Mouse (Mus musculus) monocyte, adult 59 days (primary cell): ENCODE measurements around the gene Morn4. TPM values are rescaled to one million over a fixed set of nuclear protein-coding genes. Genes with fewer than 3 reads are reported as not detected.

Source experiments
- total RNA-seq, 2 experiments: library from RNA; stranded (reverse); gene quantifications; one replicate each; pipeline ENCODE4 v1.2.4; 2023

The Morn4 gene
- not detected for total RNA-seq

GRCm38 (mm10) chr19:42086166-42086565 lies at the start of gene Morn4:
Morn4 (minus strand) TSS chr19:42086357.

DNA sequence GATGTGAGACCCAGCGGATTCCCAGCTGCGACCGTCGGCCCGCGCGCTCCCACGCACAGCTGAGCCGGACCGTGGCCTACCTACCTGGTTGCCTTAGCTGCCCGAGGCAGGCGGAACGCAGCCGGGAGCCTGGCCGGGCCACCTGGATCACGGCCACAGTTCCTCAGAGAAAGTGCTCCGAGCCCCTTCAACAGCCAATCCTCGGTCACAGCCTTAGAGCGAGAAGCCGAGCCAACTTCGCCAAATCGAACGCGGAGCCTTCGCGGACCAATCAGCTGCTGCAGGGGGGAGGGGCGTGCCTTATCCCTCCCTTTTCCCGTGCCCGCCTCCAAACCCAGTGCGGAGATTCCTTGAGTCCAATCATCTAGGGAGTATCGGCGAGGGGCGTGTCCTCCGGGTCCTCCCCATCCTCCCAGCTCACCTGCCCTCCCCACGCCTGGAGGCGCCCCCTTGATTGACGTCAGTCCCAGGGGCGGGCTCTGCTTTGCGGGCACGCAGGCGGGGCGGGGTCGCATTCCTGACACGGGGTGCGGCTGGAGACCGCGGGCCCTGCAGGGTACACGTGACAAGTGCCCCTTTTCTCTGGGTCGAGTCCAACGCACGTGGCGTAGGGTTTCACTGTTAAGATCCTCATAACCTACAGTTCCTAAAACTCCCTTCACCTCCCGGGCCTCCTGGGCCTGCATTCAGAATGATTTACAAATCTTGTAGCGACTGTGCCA lies 42.8 kb upstream of the Morn4 start, which contains the start of gene Avpi1:
Gene Avpi1 (minus strand): TSS at position 273 of the 722 bp plus-strand sequence.

DNA sequence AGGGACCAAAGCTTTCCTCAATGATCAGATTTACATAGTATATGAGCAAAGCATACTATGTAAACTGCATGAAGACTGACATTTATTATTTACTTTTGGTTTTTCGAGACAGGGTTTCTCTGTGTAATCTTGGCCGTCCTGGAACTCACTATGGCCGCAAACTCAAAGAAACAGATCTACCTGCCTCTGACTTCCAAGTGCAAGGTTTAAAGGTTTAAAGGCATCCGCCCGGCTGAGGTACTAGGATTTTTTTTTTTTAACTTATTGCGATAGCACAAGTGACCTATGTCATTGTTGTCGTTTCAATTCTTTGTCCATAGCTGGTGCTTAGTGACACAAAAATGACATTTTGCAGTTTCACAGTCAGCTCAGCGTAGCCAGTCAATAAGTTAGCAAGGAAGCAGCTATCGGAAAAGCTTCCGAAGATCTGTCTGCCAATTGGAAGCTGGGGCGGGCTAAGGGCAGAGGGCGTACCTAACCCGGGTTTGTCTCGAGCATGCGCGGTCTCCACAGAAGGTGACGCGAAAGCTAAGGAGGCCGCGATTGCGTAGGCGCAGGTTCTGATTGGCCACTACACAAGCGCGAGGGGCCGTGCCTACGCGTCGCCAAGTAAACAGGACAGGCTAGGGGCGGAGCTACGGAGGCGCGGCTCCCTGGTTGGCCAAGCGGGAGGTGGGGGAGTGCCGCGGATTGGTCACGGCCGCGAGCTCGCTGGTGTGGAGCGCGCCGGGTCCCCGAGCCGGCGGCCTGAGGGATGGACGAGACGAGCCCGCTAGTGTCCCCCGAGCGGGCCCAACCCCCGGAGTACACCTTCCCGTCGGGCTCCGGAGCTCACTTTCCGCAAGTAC lies 3.8 kb upstream of the Morn4 start, which contains the start of gene Pi4k2a:
Gene Pi4k2a (plus strand): TSS at position 723 of the 848 bp plus-strand sequence.

GRCm38 (mm10) chr19:42051948-42052347 lies 34.2 kb downstream of the Morn4 start, which contains the start of gene 4933411K16Rik:
4933411K16Rik (plus strand) TSS chr19:42052248.

GRCm38 (mm10) chr19:42045269-42046102 lies 40.7 kb downstream of the Morn4 start, which contains the start of gene Hoga1:
Hoga1 (plus strand) TSS chr19:42045610.

DNA sequence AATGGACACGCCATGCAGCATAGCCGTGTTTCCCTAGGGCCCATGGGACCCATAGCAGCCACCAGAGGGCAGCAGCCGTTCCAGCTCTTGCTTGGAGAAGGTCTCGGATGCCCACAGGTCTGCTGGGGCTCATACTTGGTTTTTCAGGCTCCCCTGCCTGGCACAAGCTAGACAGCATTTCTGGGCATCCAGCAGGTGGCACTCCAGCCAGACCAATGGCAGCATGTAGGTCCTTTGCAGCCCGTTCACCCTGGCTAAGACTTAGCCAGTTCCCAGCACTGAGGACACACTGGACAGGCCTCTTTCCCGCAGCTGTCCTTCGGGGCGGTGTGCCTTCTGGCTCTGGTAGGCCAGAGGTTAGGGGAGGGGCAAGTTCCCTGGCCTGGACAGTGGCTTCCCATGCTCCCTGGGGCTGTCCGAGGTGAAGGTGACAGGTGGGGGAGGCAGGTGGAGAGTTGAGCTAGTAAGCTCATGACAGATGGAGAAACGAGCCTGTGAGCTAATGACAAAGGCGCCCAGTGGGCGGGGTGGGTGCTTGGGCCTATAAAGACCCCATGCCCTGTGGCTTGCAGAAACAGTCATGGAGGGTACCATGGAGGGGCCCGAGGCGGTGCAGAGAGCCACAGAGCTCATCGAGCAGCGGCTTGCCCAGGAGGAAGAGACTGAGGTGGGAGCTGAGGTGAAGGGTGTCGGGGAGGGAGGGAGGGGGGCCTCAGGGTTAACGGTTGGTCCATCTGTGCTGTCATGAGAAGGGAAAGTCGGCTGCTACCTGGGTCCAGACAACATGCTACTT lies 50.5 kb downstream of the Morn4 start, which contains the start of gene Ankrd2:
Gene Ankrd2 (plus strand): TSS at position 545 of the 793 bp plus-strand sequence.

Other genes with a start within 250 kb of the Morn4 start
- 10 to 100 TPM; 41.7 to 46.7 TPM for gene Frat2, start 238.2 kb downstream of the Morn4 start, total RNA-seq
- gene Rrp12, start 190.2 kb downstream of the Morn4 start, total RNA-seq: 10 to 100 TPM; 13.8 to 16.4 TPM
- gene Pgam1, start 174.4 kb downstream of the Morn4 start, total RNA-seq: 100 to 1,000 TPM; 107 to 128 TPM
- gene Exosc1, start 152.9 kb downstream of the Morn4 start, total RNA-seq: 10 to 100 TPM; 20.4 to 21.1 TPM
- 10 to 100 TPM; 27.0 to 29.7 TPM for gene Zdhhc16, start 152.9 kb downstream of the Morn4 start, total RNA-seq
- 10 to 100 TPM; 56.1 to 70.5 TPM for gene Mms19, start 105.2 kb downstream of the Morn4 start, total RNA-seq
- 10 to 100 TPM; 43.3 to 44.9 TPM for gene Ubtd1, start 104.6 kb downstream of the Morn4 start, total RNA-seq
- gene Ankrd2, start 50.4 kb downstream of the Morn4 start, total RNA-seq: not detected
- 1 to 10 TPM in 1 of 2 experiments, under 1 TPM in 1; 0.66 to 1.5 TPM for gene Hoga1, start 40.7 kb downstream of the Morn4 start, total RNA-seq
- not detected for gene 4933411K16Rik, start 34.1 kb downstream of the Morn4 start, total RNA-seq
- gene Pi4k2a, start 4.1 kb upstream of the Morn4 start, total RNA-seq: 10 to 100 TPM; 66.9 to 77.0 TPM
- 10 to 100 TPM; 13.1 to 25.3 TPM for gene Avpi1, start 42.7 kb upstream of the Morn4 start, total RNA-seq
- gene Marveld1, start 61.0 kb upstream of the Morn4 start, total RNA-seq: 10 to 100 TPM; 23.1 to 26.5 TPM
- gene Zfyve27, start 77.6 kb upstream of the Morn4 start, total RNA-seq: 10 to 100 TPM; 45.9 to 49.9 TPM
- not detected for gene Sfrp5, start 115.9 kb upstream of the Morn4 start, total RNA-seq
- gene Golga7b, start 161.2 kb upstream of the Morn4 start, total RNA-seq: not detected